Mouse (Mus musculus): ENCODE results near the gene Abca16.

Abca16 gene

DNA sequence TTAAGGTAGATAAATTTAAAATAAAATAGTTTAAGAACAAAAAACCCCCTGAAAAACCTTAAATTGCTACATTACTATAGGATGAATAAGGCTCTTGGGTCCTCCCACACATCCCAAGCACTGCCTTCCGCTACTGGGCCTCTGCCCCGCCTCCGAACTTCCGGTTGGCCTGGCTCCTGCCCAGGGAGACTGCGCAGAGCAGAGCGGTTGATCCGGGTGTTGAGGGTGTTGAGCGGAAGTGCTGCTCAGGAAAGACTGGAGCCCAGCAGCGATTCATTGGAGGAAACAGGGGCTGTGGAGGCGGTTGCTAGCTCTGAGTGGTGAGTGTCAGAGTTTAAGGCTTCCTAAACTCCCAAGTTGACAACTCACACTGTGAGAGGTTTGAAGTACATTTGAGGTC, at the start of gene Abca16:
Abca16 (plus strand) TSS at position 201 of the 400 bp plus-strand sequence.
- DNase-seq: no peak

DNA sequence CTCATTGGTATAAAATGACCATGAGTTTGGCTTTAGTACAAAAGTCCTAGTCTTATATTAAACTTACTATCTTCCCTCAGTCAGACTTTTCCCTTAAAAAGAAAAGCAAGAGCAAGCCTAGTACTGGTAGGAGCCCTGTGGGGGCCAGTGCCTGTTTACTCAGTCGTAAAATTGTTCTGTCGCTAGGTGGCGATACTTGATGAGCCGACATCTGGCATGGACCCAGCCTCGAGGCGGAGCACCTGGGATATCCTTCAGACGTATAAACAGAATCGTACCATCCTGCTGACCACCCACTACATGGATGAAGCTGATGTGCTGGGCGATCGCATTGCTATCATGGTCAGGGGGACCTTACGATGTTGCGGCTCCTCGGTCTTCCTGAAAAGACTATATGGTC, 48.3 kb upstream of the Abca16 start:
- no peak for DNase-seq

DNA sequence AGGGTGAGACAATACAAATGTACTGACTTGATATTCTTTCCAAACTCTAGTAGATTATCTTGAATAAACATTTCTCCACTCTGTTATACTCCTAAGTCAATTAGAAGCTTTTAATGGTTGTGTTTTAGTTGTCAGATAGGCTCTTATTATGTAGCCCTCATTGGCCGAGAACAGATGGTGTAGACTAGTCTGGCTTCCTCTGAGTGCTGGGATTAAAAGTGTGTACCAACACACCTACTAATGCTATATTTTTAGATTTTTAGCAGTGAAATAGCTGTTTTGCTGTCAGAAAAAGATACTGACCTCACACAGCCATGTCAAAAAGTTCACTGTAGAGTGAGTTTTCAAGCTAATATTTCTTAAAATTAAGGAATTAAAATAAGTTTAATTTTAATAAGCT, 2.9 kb downstream of the Abca16 start:
- DNase-seq: no peak

DNA sequence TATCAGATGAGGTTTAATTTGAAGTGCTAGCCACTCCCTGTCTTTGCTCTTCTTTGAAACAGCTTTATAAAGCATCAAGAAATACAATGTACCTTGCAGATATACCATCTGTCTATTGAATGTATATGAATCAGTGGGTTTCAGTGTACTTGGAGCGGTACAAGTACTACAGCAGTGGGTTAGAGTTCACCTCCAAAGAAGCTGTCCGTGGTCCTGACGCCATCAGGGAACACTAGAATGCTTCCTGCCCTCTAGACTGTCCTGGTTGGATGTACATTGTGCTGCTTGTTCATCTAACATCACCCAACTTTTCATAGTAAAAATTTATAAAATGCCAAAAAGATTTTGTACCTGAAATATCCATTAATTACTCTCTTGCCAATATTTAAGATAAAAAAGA, 17.2 kb downstream of the Abca16 start:
- DNase-seq: no peak

DNA sequence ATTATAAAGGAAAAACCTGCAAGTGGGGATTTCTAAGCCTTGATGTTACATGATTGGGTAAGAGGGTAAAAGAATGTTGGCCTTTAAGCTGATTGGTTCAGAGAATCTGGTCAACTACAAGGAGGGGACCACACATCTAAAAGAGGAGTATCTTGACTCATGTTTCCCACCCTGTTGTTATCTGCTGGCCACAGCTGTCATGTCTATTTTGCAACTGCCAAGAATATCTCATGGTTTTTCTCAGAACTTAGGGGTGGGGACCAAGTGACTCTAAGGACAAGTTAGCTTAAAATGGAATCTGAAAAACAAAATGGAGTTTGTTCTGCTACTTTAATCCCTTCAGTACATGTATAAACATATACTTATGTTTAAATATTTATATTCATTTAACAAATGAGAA, 22.0 kb downstream of the Abca16 start:
- no peak for DNase-seq

DNA sequence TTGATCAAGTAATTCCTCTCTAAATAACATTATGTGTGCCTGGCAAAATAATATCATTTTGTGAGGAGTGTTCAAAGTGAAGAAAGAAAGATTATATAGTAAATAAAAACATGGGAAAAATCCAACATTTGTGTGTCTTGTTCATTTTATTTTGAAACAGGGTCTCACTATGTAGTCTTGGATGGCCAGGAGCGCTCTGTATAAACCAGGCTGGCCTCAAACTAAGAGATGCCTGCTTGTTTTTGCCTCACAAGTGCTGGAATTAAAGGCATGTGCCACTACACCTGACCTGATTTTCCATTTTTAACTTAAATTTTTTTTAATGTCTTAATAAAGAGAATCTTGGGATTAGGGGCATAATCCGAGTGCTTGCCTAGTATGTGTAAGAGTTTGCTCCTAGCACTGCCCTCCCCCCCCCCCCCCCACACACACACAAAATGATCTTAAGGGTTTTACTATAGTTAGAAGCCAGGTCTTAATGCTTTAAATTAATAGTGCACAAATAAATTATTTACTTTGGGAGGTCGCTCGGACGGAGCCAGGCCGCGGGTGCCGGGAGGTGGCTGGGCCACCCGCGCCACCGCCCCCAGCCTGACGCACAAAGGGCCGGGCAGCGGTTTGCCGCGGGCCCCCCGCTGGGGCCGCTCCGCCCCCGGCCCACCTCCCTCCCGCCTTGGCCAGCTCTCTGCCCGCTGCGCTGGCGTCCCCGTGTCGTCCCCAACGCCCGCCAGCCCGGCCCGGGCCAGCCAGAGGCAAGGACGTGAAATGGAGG, 94.6 kb downstream of the Abca16 start:
- no peak for DNase-seq

DNA sequence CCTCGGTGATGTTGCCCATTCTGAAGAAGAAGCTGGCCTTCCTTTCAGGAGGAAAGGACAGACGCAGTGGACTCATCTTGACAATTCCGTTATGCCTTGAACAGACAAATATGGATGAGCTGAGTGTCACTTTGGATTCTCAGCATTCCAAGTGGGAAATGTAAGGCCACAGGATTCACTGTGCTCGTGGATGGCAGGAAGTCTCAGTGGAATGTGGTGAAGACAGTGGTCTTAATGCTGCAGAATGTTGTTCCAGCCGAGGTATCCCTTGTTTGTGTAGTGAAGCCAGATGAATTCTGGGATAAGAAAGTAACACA, 95.2 kb downstream of the Abca16 start:
- no peak for DNase-seq

DNA sequence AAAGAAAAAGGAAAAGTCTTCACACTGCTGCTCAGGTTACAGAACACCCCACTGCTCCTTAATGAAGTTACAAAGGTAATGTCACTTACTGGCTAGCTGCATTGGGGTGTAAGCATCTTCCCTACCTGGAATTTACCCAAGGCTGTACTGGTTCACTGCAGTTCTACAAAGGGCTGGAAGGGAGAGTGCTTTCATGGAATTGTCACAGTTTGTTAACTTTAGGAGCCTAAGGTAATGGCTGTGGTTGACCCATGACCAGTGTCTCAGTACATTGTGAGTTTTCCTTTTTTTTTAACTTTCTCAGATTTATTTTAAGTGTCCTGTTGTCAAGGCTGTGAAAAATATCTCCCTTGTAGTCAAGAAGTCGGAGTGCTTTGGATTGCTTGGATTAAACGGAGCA, 125.4 kb downstream of the Abca16 start:
- DNase-seq: no peak

DNA sequence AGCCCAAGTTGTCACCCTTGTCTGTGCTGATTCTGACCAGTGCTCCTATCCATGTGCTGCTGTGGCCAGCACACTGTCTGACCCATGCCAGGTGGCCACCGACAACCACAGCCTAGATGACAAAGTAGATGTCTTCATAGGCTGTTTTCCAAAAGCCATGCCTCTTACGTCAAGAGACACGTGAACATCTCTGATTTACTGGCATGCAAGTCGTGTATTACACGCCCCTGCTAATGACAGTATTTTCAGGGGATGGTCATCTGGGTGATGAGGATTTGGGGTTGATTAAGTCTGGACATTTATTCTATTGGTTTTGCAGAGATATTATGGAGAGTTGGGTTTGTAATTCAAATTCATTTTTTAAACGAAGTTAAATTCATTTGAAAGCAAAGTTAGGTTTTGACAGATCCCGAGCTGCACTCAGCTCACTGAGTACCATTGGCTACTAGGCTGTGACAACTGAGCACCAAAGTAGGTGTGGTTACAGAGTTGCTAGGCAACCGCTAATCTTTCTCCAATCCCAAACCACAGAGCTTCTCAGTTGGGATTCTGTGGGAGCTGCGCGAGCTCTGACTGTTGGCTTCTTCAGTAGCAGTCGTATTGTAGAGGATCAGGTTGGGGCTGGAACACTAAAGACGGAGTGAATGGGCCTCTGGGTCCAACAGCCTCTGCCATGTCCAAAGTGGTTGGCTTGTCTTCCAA, 143.2 kb downstream of the Abca16 start:
- DNase-seq: no peak

DNA sequence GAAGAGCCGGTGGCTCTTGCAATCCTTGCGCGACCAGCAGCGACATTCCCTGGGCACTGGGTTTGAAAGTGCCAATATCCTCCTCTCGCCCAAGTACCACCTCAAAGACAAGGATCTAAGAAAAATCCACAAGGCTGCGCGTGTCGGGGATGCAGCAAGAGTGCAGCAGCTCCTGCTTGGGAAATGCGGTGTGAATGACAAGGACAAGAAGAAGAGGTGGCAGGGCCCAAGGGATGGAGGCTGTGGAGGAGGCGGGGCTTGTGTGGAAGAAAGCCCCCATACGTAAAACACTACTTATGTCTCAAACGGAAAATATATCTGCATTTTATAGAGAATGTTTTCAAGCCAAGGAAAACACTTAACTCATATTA, 143.7 kb downstream of the Abca16 start:
- no peak for DNase-seq

DNA sequence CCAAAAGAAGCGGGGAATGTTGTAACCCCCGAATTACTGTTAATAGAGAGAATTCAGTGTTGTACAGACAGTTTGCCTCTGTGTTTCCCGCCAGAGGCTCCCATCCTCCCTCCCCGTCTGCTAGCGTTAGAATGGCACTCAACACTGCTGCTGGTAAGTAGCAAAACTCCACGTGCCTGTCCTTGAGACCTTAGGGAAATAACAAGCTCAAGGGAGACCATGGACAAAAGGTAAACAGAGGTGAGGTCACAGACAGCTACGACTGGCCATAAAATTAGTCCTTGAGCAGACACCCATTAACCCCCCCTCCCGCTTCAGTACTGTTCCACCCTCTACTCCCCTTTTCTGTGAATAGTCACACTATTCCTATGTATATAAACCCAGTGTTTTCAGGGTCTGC, 157.9 kb downstream of the Abca16 start:
- DNase-seq: no peak

DNA sequence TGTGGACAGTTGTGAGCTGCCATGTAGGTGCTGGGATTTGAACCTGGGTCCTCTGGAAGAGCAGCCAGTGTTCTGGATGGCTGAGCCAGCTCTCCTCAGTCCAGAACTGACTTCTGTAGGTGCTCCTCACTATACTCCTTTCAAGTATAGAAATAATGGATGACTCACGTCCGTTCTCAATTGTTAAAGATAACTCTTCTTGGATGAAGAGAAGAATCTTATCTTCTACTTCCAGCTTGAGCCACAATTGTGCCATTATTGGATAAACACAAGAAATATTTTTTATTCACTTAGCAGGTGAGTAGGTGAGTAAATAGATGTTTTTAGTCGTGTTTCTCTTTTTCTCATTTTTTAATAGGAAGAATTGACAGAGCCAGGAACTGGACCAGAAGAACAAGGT, 167.1 kb downstream of the Abca16 start:
- DNase-seq: no peak

Measured in B cell, adult 2 months (primary cell).